Mouse (Mus musculus) urinary bladder, adult 2 months (tissue): ENCODE data around the gene Ptprg. TPM values are rescaled to one million over a fixed set of nuclear protein-coding genes. Genes with fewer than 3 reads are reported as not detected.

Experiments
- DNase-seq: peaks from one replicate; pipeline ENCODE4 v3.0.0; 2022; ENCODE audit warnings: low spot score
- polyA plus RNA-seq: library from polyadenylated mRNA; depleted of rRNA; stranded (reverse); fragments of >200 nt; gene quantifications from 2 replicates; pipeline ENCODE4 v1.2.3, GENCODE M21; 2012

Ptprg gene
- polyA plus RNA-seq, 1 experiment: 11.6 TPM

- no peak for DNase-seq
These were observed 64.0 kb downstream of the Ptprg start for GRCm38 (mm10) chr14:11617362-11617761.

DNA sequence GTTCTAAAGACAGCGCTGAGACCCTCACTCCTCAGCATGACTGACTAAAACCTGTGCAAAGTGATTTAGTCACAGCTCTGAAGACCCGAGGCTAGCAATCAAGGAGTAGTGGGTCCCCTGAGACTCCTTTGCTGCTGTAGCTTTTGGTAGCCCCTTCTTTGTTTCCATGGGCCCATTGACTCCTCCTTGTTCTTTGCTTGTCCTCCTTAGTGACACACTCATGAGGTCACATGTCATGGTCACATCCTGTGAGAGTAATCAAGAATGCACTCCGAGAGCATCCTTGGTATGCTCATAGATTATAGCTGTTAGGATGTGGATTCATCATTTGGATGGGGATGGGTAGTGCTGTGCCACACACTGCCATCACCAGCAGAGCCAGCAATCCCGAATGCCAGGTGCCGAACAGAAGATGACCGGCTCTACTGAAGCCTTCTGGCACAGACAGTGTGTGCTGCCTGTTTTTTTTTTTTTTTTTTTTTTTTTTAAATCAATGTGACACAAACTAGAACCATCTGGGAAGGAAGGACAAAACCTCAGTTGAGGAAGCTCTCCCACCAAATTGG is 64.9 kb downstream of the Ptprg start:
- DNase-seq: no peak

DNA sequence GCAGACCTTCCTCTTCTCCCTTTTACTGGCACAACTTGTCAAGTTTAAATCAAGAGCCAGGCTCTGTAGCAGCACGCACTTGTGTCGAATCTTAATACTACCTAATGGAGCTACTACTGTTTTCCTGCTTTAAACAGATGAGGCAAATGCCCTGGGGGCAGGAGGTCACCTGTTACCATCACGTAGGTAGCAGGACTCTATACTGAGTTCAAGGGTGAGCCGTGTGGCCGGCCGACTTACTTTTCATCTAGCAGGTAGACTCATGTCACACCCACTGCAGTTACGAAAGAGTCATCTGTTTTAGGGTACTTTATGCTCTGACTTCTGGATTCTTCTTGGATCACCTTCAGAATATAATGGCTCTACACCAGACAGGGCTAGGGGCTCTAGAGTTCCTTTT is 66.3 kb downstream of the Ptprg start:
- no peak for DNase-seq

- no peak for DNase-seq
These were observed 67.0 kb downstream of the Ptprg start for GRCm38 (mm10) chr14:11620314-11620713.

DNA sequence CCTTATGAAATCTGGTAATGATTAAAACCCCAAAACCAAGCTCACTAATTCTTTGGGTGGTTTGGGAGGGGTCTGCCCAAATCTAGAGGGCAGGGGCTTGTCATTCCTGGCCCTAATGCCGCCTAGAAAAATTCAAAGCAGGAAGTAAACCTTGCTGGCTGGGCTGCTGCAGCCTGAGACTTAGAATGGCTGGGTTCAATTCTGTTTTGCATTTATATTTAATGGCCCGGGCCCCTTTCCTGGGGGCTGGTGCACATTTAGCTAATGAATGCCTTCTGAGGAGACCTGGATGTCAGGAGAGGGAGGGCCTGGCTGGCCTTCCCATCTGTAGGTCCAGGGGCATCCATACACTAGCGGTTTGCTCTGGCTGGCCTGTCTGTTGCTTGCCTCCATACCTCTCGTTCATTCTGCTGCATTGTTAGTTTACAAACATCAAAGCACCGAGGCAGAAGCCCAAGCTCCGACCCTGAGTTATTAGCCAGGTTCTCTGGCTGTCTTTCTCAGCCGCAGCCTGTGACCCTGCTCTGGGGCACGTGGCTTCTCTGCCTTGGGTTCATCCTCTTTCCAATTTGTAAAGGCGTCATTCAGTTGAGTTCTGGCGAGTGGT is 67.7 kb downstream of the Ptprg start:
- DNase-seq: no peak

- no peak for DNase-seq
These were observed 70.2 kb downstream of the Ptprg start for GRCm38 (mm10) chr14:11623576-11623975.

- no peak for DNase-seq
These were observed 77.4 kb downstream of the Ptprg start for GRCm38 (mm10) chr14:11630736-11631135.

DNA sequence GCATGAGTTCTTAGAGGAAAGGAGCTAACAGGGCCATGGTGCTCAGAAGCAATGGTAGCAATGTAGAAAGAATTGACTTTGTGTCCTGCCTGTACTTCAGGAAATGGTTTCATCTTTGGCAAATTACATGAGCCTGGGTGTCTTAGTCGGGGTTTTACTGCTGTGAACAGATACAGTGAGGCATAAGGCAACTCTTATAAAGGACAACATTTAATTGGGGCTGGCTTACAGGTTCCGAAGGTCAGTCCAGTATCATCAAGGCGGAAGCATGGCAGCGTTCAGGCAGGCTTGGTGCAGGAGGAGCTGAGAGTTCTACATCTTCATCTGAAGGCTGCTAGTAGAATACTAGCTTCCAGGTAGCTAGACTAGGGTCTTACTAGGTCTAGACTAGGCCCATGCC is 78.2 kb downstream of the Ptprg start:
- DNase-seq: no peak

GRCm38 (mm10) chr14:11637673-11638072 is 84.3 kb downstream of the Ptprg start:
- DNase-seq: no peak

GRCm38 (mm10) chr14:11639366-11639765 is 86.0 kb downstream of the Ptprg start:
- no peak for DNase-seq

DNA sequence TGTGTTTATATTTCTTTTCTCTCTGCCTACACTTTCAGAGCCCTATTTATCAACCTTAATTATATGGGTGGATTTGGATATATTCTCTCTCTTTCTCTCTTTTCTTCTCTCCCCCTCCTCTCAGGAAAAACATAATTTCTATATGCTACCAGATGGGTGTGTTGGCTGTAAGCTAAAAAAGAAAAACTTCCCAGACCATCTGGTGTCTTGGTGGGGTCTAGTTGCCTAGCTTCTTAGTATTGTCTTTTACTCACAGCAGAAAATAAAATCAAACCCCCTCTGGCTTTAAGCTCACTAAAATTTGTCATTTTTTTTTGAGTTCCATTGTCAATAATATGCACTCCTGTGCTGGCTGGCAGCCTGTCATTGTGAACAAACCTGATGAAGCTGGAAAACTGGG is 87.0 kb downstream of the Ptprg start:
- no peak for DNase-seq

DNA sequence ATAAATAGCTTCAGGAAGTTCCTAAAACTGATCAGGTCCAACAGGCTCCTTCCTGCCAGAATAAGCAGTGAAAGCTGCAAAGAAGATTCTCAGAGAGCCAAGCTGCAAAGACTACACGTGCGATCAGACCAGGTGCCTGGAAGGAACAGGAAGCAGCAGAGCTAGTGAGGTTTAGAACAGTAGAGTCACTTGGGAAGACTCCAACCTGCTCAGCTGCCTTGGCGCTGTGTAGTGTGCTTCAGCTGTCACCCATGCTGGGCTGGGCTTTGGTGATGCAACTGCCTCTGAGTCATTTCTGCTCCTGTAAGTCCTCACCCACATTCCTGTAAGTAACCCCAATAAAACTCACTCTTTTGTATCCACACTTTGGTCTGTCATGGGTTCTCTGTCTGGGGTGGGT is 87.7 kb downstream of the Ptprg start:
- DNase-seq: no peak

- no peak for DNase-seq
These were observed 89.6 kb downstream of the Ptprg start for GRCm38 (mm10) chr14:11642977-11643376.

GRCm38 (mm10) chr14:11657374-11657773 is 104.0 kb downstream of the Ptprg start:
- no peak for DNase-seq

DNA sequence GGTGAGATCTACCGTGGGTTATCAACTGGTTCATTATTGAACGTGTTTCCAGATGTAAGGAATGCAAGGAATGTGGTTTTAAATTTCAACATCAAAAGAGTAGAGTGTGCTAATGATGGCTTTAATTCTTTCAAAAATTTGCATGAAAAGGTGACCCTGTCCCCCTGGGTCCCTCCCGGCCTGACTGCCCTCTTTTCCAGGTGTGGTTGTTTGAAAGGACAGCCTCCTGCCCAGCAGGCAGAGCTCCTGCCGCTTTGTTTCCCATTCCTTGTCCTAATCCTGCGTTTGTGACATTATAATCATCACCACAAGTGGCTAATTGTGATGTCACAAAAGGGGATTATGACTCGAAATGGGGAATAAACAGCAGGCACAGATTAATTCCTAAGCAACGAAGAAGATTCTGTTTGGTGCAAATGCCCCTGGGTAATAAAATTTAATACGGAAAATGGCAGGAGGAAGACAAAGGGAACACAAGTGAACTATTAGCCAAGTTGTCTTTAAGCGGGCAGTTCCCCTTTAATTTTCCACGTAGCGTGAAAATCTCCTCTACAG is 110.4 kb downstream of the Ptprg start:
- DNase-seq: no peak

GRCm38 (mm10) chr14:11664302-11664701 is 111.0 kb downstream of the Ptprg start:
- DNase-seq: no peak

DNA sequence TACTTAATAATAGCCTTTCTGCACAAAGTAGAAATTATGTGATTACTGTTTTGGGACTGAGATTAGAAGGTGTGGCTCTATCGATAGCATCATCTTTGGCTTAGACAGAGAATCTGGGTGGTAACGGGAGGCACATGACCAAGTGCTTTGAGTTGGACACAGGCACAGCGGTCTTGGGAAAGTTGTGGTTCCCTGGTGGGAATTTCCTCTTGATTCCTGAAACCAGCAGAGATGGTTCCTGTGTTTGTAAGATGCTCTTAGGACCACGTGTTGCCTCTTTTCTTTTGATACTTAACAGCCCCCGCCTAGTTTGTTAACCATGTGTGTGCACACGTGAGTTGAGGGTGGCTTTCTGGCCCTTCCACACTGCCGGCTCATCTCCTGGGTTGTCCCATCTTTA is 111.7 kb downstream of the Ptprg start:
- no peak for DNase-seq

GRCm38 (mm10) chr14:11667762-11668161 is 114.4 kb downstream of the Ptprg start:
- no peak for DNase-seq

DNA sequence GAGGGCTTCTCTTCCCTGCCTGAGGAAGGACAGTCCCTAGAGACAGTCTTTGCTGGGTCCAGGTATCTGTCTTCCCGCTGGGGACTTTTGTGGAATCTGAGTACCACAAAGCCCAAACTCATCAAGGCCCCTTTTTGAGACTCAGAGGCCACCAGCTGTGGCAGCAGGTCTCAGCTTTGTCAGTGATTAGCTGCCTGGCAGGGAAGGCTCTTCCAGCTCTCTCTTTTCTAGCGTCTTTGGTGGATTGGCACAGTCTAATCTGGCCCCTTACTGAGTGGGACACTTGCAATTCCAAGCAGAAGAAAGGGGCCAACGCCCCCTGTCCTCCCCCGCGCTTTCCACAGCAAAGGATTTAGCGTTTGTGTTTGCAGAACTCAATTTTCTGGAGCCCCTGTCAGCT is 117.5 kb downstream of the Ptprg start:
- DNase-seq: no peak

- DNase-seq: no peak
These were observed 119.7 kb downstream of the Ptprg start for GRCm38 (mm10) chr14:11672981-11673547.

GRCm38 (mm10) chr14:11678201-11678600 is 124.9 kb downstream of the Ptprg start:
- no peak for DNase-seq

GRCm38 (mm10) chr14:11679741-11680140 is 126.4 kb downstream of the Ptprg start:
- no peak for DNase-seq

GRCm38 (mm10) chr14:11680621-11681020 is 127.3 kb downstream of the Ptprg start:
- no peak for DNase-seq
